Mouse (Mus musculus) mature B cell (primary cell): ENCODE data around the gene Cables2.

Experiments used
- in situ Hi-C: fragments of 300-500 bp; cut with MboI; formaldehyde crosslinking; loops from 2 replicates; pipeline ENCODE4 v1.14.3; 2019

Cables2 gene

GRCm38 (mm10) chr2:180225762-180226378 lies 47.4 kb downstream of the Cables2 start, which contains the start of gene Lama5:
Gene Lama5 (minus strand): TSS chr2:180225859.
- in situ Hi-C loops: no loop called here

- in situ Hi-C loops: no loop called here
Measured at GRCm38 (mm10) chr2:180225044-180225761, 48.1 kb downstream of the Cables2 start.

DNA sequence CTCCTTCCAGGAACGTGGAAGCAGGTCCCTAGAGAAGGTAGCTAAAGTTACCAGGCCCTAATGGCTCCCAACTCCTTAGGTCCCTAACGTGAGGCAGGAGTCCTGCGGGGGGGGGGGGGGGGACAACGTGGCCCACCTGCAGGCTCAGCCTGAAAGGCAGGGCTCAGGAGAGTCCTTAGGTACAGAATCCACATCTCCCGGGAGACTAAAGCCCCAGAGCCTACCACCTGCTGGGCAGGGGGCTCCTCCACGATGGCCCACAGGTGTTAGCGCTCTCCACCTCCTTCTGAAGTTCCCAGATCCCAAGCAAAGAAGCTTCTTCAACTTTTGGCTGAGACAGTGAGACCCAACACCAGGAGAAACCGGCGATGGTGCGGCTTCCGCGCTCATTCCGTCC lies 48.7 kb downstream of the Cables2 start:
- in situ Hi-C loops: no loop called here

- in situ Hi-C loops: no loop called here
Measured at GRCm38 (mm10) chr2:180222250-180222649, 51.0 kb downstream of the Cables2 start.

DNA sequence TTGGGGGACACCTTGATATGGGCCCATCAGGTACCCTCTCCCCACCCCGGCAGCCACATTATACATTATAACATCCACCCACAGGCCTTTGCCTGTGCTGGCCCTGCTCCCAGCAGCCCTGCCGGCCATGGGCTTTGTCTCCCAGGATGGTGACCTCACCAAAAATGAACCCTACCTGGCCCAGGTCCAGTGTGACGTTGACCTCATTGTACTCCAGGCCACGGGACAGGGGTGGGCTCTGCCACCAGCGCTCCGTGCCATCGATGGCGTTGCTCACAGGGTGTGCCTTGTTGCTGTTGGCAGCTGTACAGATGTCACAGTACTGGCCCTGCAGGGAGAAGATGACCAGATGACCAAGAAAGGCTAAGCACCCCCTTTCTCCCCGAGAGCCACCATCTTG lies 52.2 kb downstream of the Cables2 start:
- in situ Hi-C loops: no loop called here

- in situ Hi-C loops: no loop called here
Measured at GRCm38 (mm10) chr2:180220165-180220564, 53.1 kb downstream of the Cables2 start.

- in situ Hi-C loops: no loop called here
Measured at GRCm38 (mm10) chr2:180219145-180219943, 54.0 kb downstream of the Cables2 start.

- in situ Hi-C loops: no loop called here
Measured at GRCm38 (mm10) chr2:180218677-180219076, 54.6 kb downstream of the Cables2 start.

- in situ Hi-C loops: no loop called here
Measured at GRCm38 (mm10) chr2:180218241-180218640, 55.1 kb downstream of the Cables2 start.

- in situ Hi-C loops: no loop called here
Measured at GRCm38 (mm10) chr2:180217587-180217986, 55.7 kb downstream of the Cables2 start.

DNA sequence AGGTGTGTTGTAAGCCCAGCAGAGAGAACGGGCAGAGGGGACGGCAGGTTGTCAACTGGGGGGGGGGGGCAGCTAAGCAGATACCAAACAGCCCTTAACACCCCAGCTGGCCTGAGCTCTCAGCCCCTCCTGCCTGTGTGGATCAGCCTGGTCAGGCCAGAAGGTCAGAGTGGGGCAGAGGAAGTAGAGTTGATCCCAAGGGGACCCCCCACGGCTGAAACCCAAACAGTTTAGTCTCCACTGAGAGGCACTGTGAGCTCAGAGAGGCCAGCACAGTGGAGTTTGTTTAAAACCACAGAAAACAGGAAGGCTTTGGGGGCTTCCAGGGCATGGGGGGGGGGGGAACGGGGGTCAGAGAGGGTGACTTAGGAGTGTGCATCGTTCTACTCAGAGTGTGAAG lies 56.4 kb downstream of the Cables2 start:
- in situ Hi-C loops: no loop called here

GRCm38 (mm10) chr2:180215951-180216350 lies 57.3 kb downstream of the Cables2 start:
- in situ Hi-C loops: no loop called here

GRCm38 (mm10) chr2:180215011-180215461 lies 58.3 kb downstream of the Cables2 start:
- in situ Hi-C loops: no loop called here

GRCm38 (mm10) chr2:180214352-180214978 lies 58.8 kb downstream of the Cables2 start:
- in situ Hi-C loops: no loop called here

DNA sequence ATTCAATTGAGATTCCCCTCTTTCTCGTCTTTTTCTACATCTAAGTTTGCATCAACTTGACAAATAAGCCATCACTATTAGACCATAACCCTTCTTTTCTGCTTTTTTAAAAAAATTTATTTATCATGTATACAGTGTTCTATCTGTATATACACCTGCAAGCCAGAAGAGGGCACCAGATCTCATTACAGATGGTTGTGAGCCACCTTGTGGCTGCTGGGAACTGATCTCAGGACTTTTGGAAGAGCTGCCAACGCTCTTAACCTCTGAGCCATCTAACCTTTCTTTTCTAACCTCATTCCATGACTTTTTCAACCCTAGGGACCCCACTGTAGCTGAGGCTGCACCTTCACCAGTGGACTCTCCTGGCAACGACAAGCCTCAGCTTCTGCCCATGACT lies 61.0 kb downstream of the Cables2 start:
- in situ Hi-C loops: no loop called here

GRCm38 (mm10) chr2:180208976-180209375 lies 64.3 kb downstream of the Cables2 start:
- in situ Hi-C loops: no loop called here
